Mouse (Mus musculus): ENCODE measurements around the gene Hist1h1d.
A peak's percentile ranks its signal among the peaks of the same experiment; 100 is the strongest.
"Not testable (repeated sequence)": the region's sequence is repeated elsewhere in the genome, so short reads cannot be mapped to it uniquely, and the experiment has no call there.

Gene Hist1h1d

DNA sequence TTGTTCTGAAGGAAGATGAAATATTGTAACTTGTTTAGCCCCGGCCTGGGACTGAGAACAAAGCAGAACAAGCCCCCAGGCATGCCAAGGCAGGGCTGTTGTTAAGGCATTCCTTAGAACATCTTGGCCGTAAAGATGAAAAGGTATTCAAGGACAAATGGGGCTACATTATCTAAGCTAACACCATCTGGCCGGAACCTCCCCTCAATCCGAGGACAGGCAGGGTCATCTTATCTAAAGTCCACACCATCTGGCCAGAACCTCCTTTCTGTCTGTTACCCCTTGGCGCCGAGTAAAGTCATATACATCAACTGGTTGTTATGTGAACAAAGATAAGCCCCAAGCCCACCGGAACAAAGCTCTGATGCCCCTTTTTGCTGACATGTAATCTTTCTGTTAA lies 38.8 kb downstream of the Hist1h1d start:
- DNase-seq (ENCODE audit: extremely low spot score, low spot score), result not testable (repeated sequence)

- DNase-seq (ENCODE audit: extremely low spot score, low spot score), result no peak
Observed at GRCm38 (mm10) chr13:23592614-23593013, 39.6 kb downstream of the Hist1h1d start.

- DNase-seq (ENCODE audit: extremely low spot score, low spot score), result no peak
Observed at GRCm38 (mm10) chr13:23593051-23593770, 40.1 kb downstream of the Hist1h1d start.

- no peak for DNase-seq (ENCODE audit: extremely low spot score, low spot score)
Observed at GRCm38 (mm10) chr13:23595185-23595584, 42.1 kb downstream of the Hist1h1d start.

- DNase-seq (ENCODE audit: extremely low spot score, low spot score), result no peak
Observed at GRCm38 (mm10) chr13:23595622-23596372, 42.7 kb downstream of the Hist1h1d start.

GRCm38 (mm10) chr13:23597957-23598356 lies 44.9 kb downstream of the Hist1h1d start:
- peak; percentile 81 for DNase-seq (ENCODE audit: extremely low spot score, low spot score)

DNA sequence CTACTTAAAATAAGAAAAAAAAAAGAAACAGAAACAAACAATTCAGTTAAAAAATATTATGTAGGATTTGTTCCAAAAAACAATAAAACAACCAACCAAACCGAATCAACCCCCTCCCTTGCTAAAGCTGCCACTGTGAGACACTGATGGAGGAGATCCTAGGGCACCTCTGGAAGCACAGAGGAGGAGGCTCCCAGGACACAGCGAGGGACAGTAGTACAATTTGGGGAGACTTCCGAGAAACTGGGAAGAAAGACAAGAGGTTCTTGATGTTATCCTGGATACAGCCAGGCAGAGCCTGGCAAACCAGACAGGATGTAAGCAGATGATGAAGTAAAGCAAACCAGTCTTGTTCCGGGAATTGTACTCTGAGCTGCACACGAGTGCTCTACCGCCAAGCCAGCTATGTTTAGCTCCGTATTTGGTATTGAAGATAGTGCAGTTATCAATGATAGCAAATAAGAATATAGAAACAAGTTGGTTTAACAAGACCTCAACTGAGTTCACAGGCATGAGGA lies 50.2 kb downstream of the Hist1h1d start:
- DNase-seq (ENCODE audit: extremely low spot score, low spot score), result no peak

- DNase-seq (ENCODE audit: extremely low spot score, low spot score), result no peak
Observed at GRCm38 (mm10) chr13:23604452-23604851, 51.4 kb downstream of the Hist1h1d start.

- DNase-seq (ENCODE audit: extremely low spot score, low spot score), result no peak
Observed at GRCm38 (mm10) chr13:23605052-23605451, 52.0 kb downstream of the Hist1h1d start.

GRCm38 (mm10) chr13:23609209-23609608 lies 56.1 kb downstream of the Hist1h1d start:
- no peak for DNase-seq (ENCODE audit: extremely low spot score, low spot score)

- DNase-seq (ENCODE audit: extremely low spot score, low spot score), result no peak
Observed at GRCm38 (mm10) chr13:23609844-23610243, 56.8 kb downstream of the Hist1h1d start.
